Mouse (Mus musculus) megakaryocyte-erythroid progenitor cell, adult 5-6 weeks (primary cell): ENCODE results near the gene Pdik1l. TPM values are rescaled to one million over a fixed set of nuclear protein-coding genes. Genes with fewer than 3 reads are reported as not detected.
A peak's percentile ranks its signal among the peaks of the same experiment; 100 is the strongest.
"Not testable (repeated sequence)": the region's sequence is repeated elsewhere in the genome, so short reads cannot be mapped to it uniquely, and the experiment has no call there.

Experiments used
- ATAC-seq: replicated peaks from 2 replicates; pipeline ENCODE4 v1.8.0; 2016; ENCODE audit warnings: mild to moderate bottlenecking, inconsistent platforms; ENCODE audit not compliant: severe bottlenecking, poor library complexity, low FRiP score, low TSS enrichment
- total RNA-seq, 2 experiments: library from RNA; stranded (forward) in 1 of 2; stranded (reverse) in 1 of 2; fragments of 200-1000, 215-1000 nt in 1 of 2; fragments of >200 nt in 1 of 2; fragmentation: Nextera tagmentation in 1 of 2; gene quantifications; 2 replicates each; pipeline ENCODE4 v1.2.3; 2014 to 2017

The Pdik1l gene
- total RNA-seq, 2 experiments from 2014 or later: 12.1 to 26.8 TPM

GRCm38 (mm10) chr4:134300316-134300715, 12.6 kb upstream of the Pdik1l start:
- ATAC-seq: no peak

GRCm38 (mm10) chr4:134299498-134299810, 11.8 kb upstream of the Pdik1l start:
- peak; percentile 48 for ATAC-seq

- no peak for ATAC-seq
Measured at GRCm38 (mm10) chr4:134298626-134299497, 11.2 kb upstream of the Pdik1l start.

- no peak for ATAC-seq
Measured at GRCm38 (mm10) chr4:134297369-134297768, 9.7 kb upstream of the Pdik1l start.

GRCm38 (mm10) chr4:134296523-134296922, 8.8 kb upstream of the Pdik1l start:
- no peak for ATAC-seq

- not testable (repeated sequence) for ATAC-seq
Measured at GRCm38 (mm10) chr4:134296096-134296495, 8.4 kb upstream of the Pdik1l start.

GRCm38 (mm10) chr4:134293692-134294163, 6.0 kb upstream of the Pdik1l start:
- 0 out of 2 replicates have a peak, but pooled peaks have one; percentile 5 for ATAC-seq

GRCm38 (mm10) chr4:134293061-134293691, 5.5 kb upstream of the Pdik1l start:
- peak; percentile 20; the same call in 1 of the 2 replicates for ATAC-seq

- 0 out of 2 replicates have a peak, but pooled peaks have one; percentile 39 for ATAC-seq
Measured at GRCm38 (mm10) chr4:134292067-134292466, 4.4 kb upstream of the Pdik1l start.

- ATAC-seq: no peak
Measured at GRCm38 (mm10) chr4:134288397-134289256, 932 bp upstream of the Pdik1l start.

- peak; percentile 66 for ATAC-seq
Measured at GRCm38 (mm10) chr4:134287168-134287564, 529 bp downstream of the Pdik1l start.

- ATAC-seq: no peak
Measured at GRCm38 (mm10) chr4:134286226-134287167, 1.2 kb downstream of the Pdik1l start.

GRCm38 (mm10) chr4:134284942-134285341, 2.8 kb downstream of the Pdik1l start:
- 0 out of 2 replicates have a peak, but pooled peaks have one; percentile 8 for ATAC-seq

- peak; percentile 94 for ATAC-seq
Measured at GRCm38 (mm10) chr4:134273417-134274345, 14.0 kb downstream of the Pdik1l start.

- no peak for ATAC-seq
Measured at GRCm38 (mm10) chr4:134272731-134273416, 14.8 kb downstream of the Pdik1l start.

- no peak for ATAC-seq
Measured at GRCm38 (mm10) chr4:134271979-134272378, 15.7 kb downstream of the Pdik1l start.

GRCm38 (mm10) chr4:134269622-134270021, 18.1 kb downstream of the Pdik1l start:
- ATAC-seq: not testable (repeated sequence)
